Mouse (Mus musculus): ENCODE measurements around the gene Rab3d. TPM values are rescaled to one million over a fixed set of nuclear protein-coding genes. Genes with fewer than 3 reads are reported as not detected.

Gene Rab3d
- total and polyA plus RNA-seq, 3 experiments, result 22.9 to 44.2 TPM; not detected in 1

DNA sequence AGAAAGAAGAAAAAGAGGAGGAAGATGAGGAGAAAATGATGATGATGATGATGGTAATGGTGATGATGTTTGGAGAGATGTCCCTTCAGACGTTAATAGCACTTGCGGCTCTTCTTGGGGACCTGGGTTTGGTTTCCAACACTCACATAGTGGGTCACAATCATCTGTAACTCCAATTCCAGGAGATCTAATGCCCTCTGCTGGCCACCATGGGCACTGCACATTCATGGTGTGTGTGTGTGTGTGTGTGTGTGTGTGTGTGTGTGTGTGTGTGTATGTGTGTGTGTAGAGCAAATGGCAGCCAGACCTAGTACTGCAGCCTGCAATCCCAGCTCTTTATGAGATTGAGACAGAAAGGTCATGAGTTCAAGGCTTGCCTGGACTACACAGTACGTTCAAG lies 34.0 kb upstream of the Rab3d start:
- no peak overlapping the region for H3K27ac ChIP-seq (ENCODE audit: control insufficient read depth, low read depth, low read length)
- peaks cover 7 to 20% of the 10 kb centered on the region in 2 experiments for H3K4me1 ChIP-seq (ENCODE audit: control insufficient read depth in 1 of 2, insufficient read depth in 2 of 2, low read length in 2 of 2)
- H3K27me3 ChIP-seq (ENCODE audit: control insufficient read depth in 1 of 2, insufficient read depth in 2 of 2, low read length in 2 of 2), result no peaks in the 10 kb centered on the region
- TF ChIP-seq ELF1 (IDR thresholded peaks at IDR 0.05; ENCODE audit: low read depth, low read length) (no peak), ZMIZ1 (IDR thresholded peaks at IDR 0.05; ENCODE audit: low read depth, low read length) (no peak), POLR2AphosphoS2 (IDR thresholded peaks at IDR 0.05; ENCODE audit: low read length) (no peak), NELFE (IDR thresholded peaks at IDR 0.05; ENCODE audit: low read depth, low read length) (no peak), MXI1 (IDR thresholded peaks at IDR 0.05; ENCODE audit: low read depth, low read length) (no peak), CTCF (IDR thresholded peaks at IDR 0.05 in 2 of 3, conservative IDR thresholded peaks at IDR 0.05 in 1 of 3; ENCODE audit: control insufficient read depth in 1 of 3, insufficient read depth in 1 of 3, low read depth in 2 of 3, low read length in 3 of 3, poor library complexity in 1 of 3, severe bottlenecking in 1 of 3) (peak in 1 of 3 experiments; percentile 87; a peak in 2 of 6 replicates), TAL1 (IDR thresholded peaks at IDR 0.05; ENCODE audit: low read length) (no peak)
- peaks cover 0 to 11% of the 10 kb centered on the region in 2 experiments; a peak in 2 of 4 replicates for H3K36me3 ChIP-seq (ENCODE audit: control insufficient read depth in 1 of 2, insufficient read depth in 2 of 2, low read length in 2 of 2)
- no peak overlapping the region for H3K4me3 ChIP-seq (ENCODE audit: control insufficient read depth in 1 of 2, insufficient read depth in 1 of 2, low read depth in 2 of 2, low read length in 2 of 2)
- no peaks in the 10 kb centered on the region for H3K9me3 ChIP-seq (replicated peaks; ENCODE audit: insufficient read depth, low read length)
- DNase-seq (ENCODE audit: low read depth, low spot score), result peak; percentile 79
- H3K9ac ChIP-seq (ENCODE audit: control insufficient read depth, low read depth, low read length, poor library complexity, severe bottlenecking), result no peak overlapping the region
- peaks cover 1% of the 10 kb centered on the region; the same call in 1 of the 2 replicates for H3K79me2 ChIP-seq (ENCODE audit: control insufficient read depth, insufficient read depth, low read length, poor library complexity)

DNA sequence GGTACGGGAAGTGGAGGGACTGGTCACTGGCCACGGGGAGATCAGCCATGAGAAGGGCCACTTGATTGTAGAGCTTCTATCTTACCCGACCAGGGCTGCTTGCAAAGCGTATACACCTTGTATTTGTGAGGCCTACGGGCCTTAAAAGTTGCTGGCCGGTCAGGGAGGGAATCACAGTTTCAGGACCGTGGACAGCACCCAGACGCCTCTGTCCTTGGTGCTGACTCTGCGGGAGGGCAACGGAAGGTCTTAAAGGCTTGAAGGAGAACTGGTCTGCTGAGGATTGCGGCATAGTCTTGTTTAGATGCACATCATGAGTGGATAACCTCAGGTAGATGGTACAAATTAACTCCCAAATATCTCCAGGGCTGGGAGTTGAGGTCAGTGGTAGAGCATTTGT lies 32.3 kb upstream of the Rab3d start:
- Histone ChIP-seq H3K4me1 (ENCODE audit: control insufficient read depth in 1 of 2, insufficient read depth in 2 of 2, low read length in 2 of 2) (peaks cover 5 to 20% of the 10 kb centered on the region in 2 experiments), H3K36me3 (ENCODE audit: control insufficient read depth in 1 of 2, insufficient read depth in 2 of 2, low read length in 2 of 2) (peaks cover 0 to 12% of the 10 kb centered on the region in 2 experiments; a peak in 2 of 4 replicates), H3K9ac (ENCODE audit: control insufficient read depth, low read depth, low read length, poor library complexity, severe bottlenecking) (no peak overlapping the region), H3K79me2 (ENCODE audit: control insufficient read depth, insufficient read depth, low read length, poor library complexity) (peaks cover 1% of the 10 kb centered on the region; the same call in 1 of the 2 replicates), H3K27me3 (ENCODE audit: control insufficient read depth in 1 of 2, insufficient read depth in 2 of 2, low read length in 2 of 2) (no peaks in the 10 kb centered on the region), H3K27ac (ENCODE audit: control insufficient read depth, low read depth, low read length) (no peak overlapping the region), H3K9me3 (replicated peaks; ENCODE audit: insufficient read depth, low read length) (no peaks in the 10 kb centered on the region), H3K4me3 (ENCODE audit: control insufficient read depth in 1 of 2, insufficient read depth in 1 of 2, low read depth in 2 of 2, low read length in 2 of 2) (no peak overlapping the region)
- DNase-seq (ENCODE audit: low read depth, low spot score), result peak; percentile 94
- TF ChIP-seq MAFK (IDR thresholded peaks at IDR 0.05; ENCODE audit: borderline replicate concordance, low read depth, low read length), result no peak
- TF ChIP-seq ZC3H11A (IDR thresholded peaks at IDR 0.05; ENCODE audit: low read depth, low read length), result no peak
- TF ChIP-seq MEF2A (IDR thresholded peaks at IDR 0.05; ENCODE audit: extremely low read depth, insufficient replicate concordance, low read depth, low read length, poor library complexity, severe bottlenecking), result no peak
- TF ChIP-seq TAL1 (IDR thresholded peaks at IDR 0.05; ENCODE audit: low read length), result no peak
- peak; percentile 67; the same call in 1 of the 2 replicates for TF ChIP-seq TBP (IDR thresholded peaks at IDR 0.05; ENCODE audit: low read depth, low read length)
- peak in 1 of 3 experiments; percentile 58; a peak in 2 of 6 replicates for TF ChIP-seq CTCF (IDR thresholded peaks at IDR 0.05 in 2 of 3, conservative IDR thresholded peaks at IDR 0.05 in 1 of 3; ENCODE audit: control insufficient read depth in 1 of 3, insufficient read depth in 1 of 3, low read depth in 2 of 3, low read length in 3 of 3, poor library complexity in 1 of 3, severe bottlenecking in 1 of 3)
- no peak for TF ChIP-seq MYB (IDR thresholded peaks at IDR 0.05; ENCODE audit: low read depth, low read length)
- TF ChIP-seq POLR2AphosphoS2 (IDR thresholded peaks at IDR 0.05; ENCODE audit: low read length), result no peak

DNA sequence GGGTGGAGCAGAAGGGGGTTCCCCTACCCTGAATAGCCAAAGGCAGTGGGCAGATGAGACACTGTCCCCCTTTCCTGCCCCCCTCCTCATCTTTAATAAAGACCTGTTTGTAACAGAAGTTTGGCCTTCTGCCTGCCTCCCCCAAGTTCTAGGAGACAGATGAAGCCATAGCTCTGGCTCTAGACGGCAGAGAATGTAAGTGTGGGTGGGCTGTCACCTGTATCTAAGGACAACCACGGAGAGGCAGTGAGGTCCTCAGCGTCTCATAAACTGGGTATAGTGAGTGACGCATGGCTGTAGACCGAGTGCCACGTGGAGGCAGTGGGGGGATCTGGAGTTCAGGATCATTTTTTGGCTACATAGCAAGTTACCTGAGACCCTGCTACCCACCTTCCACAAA lies 30.8 kb upstream of the Rab3d start:
- H3K4me3 ChIP-seq (ENCODE audit: control insufficient read depth in 1 of 2, insufficient read depth in 1 of 2, low read depth in 2 of 2, low read length in 2 of 2), result no peak overlapping the region
- H3K36me3 ChIP-seq (ENCODE audit: control insufficient read depth in 1 of 2, insufficient read depth in 2 of 2, low read length in 2 of 2), result peaks cover 0 to 6% of the 10 kb centered on the region in 2 experiments; a peak in 2 of 4 replicates
- no peaks in the 10 kb centered on the region for H3K27me3 ChIP-seq (ENCODE audit: control insufficient read depth in 1 of 2, insufficient read depth in 2 of 2, low read length in 2 of 2)
- H3K9me3 ChIP-seq (replicated peaks; ENCODE audit: insufficient read depth, low read length), result no peaks in the 10 kb centered on the region
- TF ChIP-seq GABPA (IDR thresholded peaks at IDR 0.05; ENCODE audit: low read depth, low read length) (no peak), UBTF (IDR thresholded peaks at IDR 0.05; ENCODE audit: borderline replicate concordance, insufficient read depth, low read depth, low read length) (no peak), RCOR1 (IDR thresholded peaks at IDR 0.05; ENCODE audit: low read depth, low read length) (no peak), USF1 (IDR thresholded peaks at IDR 0.05; ENCODE audit: low read depth, low read length) (no peak), SIN3A (IDR thresholded peaks at IDR 0.05; ENCODE audit: low read length) (no peak), MYB (IDR thresholded peaks at IDR 0.05; ENCODE audit: low read depth, low read length) (no peak)
- no peak overlapping the region for H3K9ac ChIP-seq (ENCODE audit: control insufficient read depth, low read depth, low read length, poor library complexity, severe bottlenecking)
- no peak for DNase-seq (ENCODE audit: low read depth, low spot score)
- peaks cover 0 to 13% of the 10 kb centered on the region in 2 experiments; a peak in 2 of 4 replicates for H3K4me1 ChIP-seq (ENCODE audit: control insufficient read depth in 1 of 2, insufficient read depth in 2 of 2, low read length in 2 of 2)
- no peaks in the 10 kb centered on the region for H3K79me2 ChIP-seq (ENCODE audit: control insufficient read depth, insufficient read depth, low read length, poor library complexity)
- H3K27ac ChIP-seq (ENCODE audit: control insufficient read depth, low read depth, low read length), result no peak overlapping the region
